Mouse (Mus musculus): ENCODE data around the gene Hes7. TPM values are rescaled to one million over a fixed set of nuclear protein-coding genes. Genes with fewer than 3 reads are reported as not detected.

Gene Hes7
- total and polyA plus RNA-seq, 2 experiments from 2014 or later = 1.9 to 2.5 TPM

- no peaks in the 10 kb centered on the region for H3K36me3 ChIP-seq (ENCODE audit: insufficient read depth, low read length)
- no peak for ATAC-seq
- H3K27me3 ChIP-seq (ENCODE audit: insufficient read depth, low read length) = no peaks in the 10 kb centered on the region
- H3K9me3 ChIP-seq (ENCODE audit: low read length) = no peaks in the 10 kb centered on the region
- no peak for TF ChIP-seq CTCF (IDR thresholded peaks at IDR 0.05; ENCODE audit: low read depth)
- H3K4me1 ChIP-seq (ENCODE audit: insufficient read depth, low read length) = no peaks in the 10 kb centered on the region
- no peak overlapping the region for H3K4me3 ChIP-seq (ENCODE audit: low read length)
- WGBS = 74% methylated on average over 5 of the region's 5 CpGs
- no peak overlapping the region for H3K27ac ChIP-seq
- no peak for DNase-seq (ENCODE audit: low spot score)
- no peak overlapping the region for H3K9ac ChIP-seq (replicated peaks; ENCODE audit: low read length)
- no peak overlapping the region for H3K4me2 ChIP-seq (ENCODE audit: low read depth, low read length)
These were observed 41.3 kb upstream of the Hes7 start for GRCm38 (mm10) chr11:69078805-69079438.

GRCm38 (mm10) chr11:69080102-69080854, 39.9 kb upstream of the Hes7 start:
- Histone ChIP-seq H3K36me3 (ENCODE audit: insufficient read depth, low read length) (no peaks in the 10 kb centered on the region), H3K27me3 (ENCODE audit: insufficient read depth, low read length) (no peaks in the 10 kb centered on the region), H3K4me2 (ENCODE audit: low read depth, low read length) (no peak overlapping the region), H3K4me1 (ENCODE audit: insufficient read depth, low read length) (no peaks in the 10 kb centered on the region), H3K27ac (no peak overlapping the region), H3K9ac (replicated peaks; ENCODE audit: low read length) (no peak overlapping the region), H3K9me3 (ENCODE audit: low read length) (no peaks in the 10 kb centered on the region), H3K4me3 (ENCODE audit: low read length) (no peak overlapping the region)
- ATAC-seq (no peak), DNase-seq (ENCODE audit: low spot score) (no peak)
- 84% methylated on average over 15 of the region's 15 CpGs for WGBS
- TF ChIP-seq CTCF (IDR thresholded peaks at IDR 0.05; ENCODE audit: low read depth) = no peak

GRCm38 (mm10) chr11:69080855-69081222, 39.4 kb upstream of the Hes7 start:
- H3K4me1 ChIP-seq (ENCODE audit: insufficient read depth, low read length) = no peaks in the 10 kb centered on the region
- no peak overlapping the region for H3K9ac ChIP-seq (replicated peaks; ENCODE audit: low read length)
- no peak for ATAC-seq
- no peak for TF ChIP-seq CTCF (IDR thresholded peaks at IDR 0.05; ENCODE audit: low read depth)
- no peak overlapping the region for H3K4me2 ChIP-seq (ENCODE audit: low read depth, low read length)
- no peaks in the 10 kb centered on the region for H3K27me3 ChIP-seq (ENCODE audit: insufficient read depth, low read length)
- WGBS = 86% methylated on average over 8 of the region's 8 CpGs
- no peak overlapping the region for H3K4me3 ChIP-seq (ENCODE audit: low read length)
- H3K27ac ChIP-seq = no peak overlapping the region
- H3K36me3 ChIP-seq (ENCODE audit: insufficient read depth, low read length) = no peaks in the 10 kb centered on the region
- H3K9me3 ChIP-seq (ENCODE audit: low read length) = no peaks in the 10 kb centered on the region
- DNase-seq (ENCODE audit: low spot score) = no peak

- Histone ChIP-seq H3K4me2 (ENCODE audit: low read depth, low read length) (no peak overlapping the region), H3K4me3 (ENCODE audit: low read length) (no peak overlapping the region), H3K9me3 (ENCODE audit: low read length) (no peaks in the 10 kb centered on the region), H3K4me1 (ENCODE audit: insufficient read depth, low read length) (no peaks in the 10 kb centered on the region), H3K27ac (no peak overlapping the region), H3K27me3 (ENCODE audit: insufficient read depth, low read length) (no peaks in the 10 kb centered on the region), H3K9ac (replicated peaks; ENCODE audit: low read length) (no peak overlapping the region), H3K36me3 (ENCODE audit: insufficient read depth, low read length) (no peaks in the 10 kb centered on the region)
- ATAC-seq = no peak
- no peak for DNase-seq (ENCODE audit: low spot score)
- no peak for TF ChIP-seq CTCF (IDR thresholded peaks at IDR 0.05; ENCODE audit: low read depth)
- 86% methylated on average over 7 of the region's 7 CpGs for WGBS
These were observed 38.6 kb upstream of the Hes7 start for GRCm38 (mm10) chr11:69081613-69082012.

GRCm38 (mm10) chr11:69085608-69086007, 34.6 kb upstream of the Hes7 start:
- H3K4me1 ChIP-seq (ENCODE audit: insufficient read depth, low read length) = peaks cover 13% of the 10 kb centered on the region
- ATAC-seq (no peak), DNase-seq (ENCODE audit: low spot score) (no peak)
- H3K27me3 ChIP-seq (ENCODE audit: insufficient read depth, low read length) = no peaks in the 10 kb centered on the region
- H3K9ac ChIP-seq (replicated peaks; ENCODE audit: low read length) = no peak overlapping the region
- H3K27ac ChIP-seq = no peak overlapping the region
- no peak for TF ChIP-seq CTCF (IDR thresholded peaks at IDR 0.05; ENCODE audit: low read depth)
- H3K9me3 ChIP-seq (ENCODE audit: low read length) = no peaks in the 10 kb centered on the region
- no peak overlapping the region for H3K4me3 ChIP-seq (ENCODE audit: low read length)
- H3K36me3 ChIP-seq (ENCODE audit: insufficient read depth, low read length) = 0 out of 2 replicates have a peak, but pooled peaks cover 6% of the 10 kb centered on the region
- no peak overlapping the region for H3K4me2 ChIP-seq (ENCODE audit: low read depth, low read length)
- 73% methylated on average over 6 of the region's 6 CpGs for WGBS

GRCm38 (mm10) chr11:69086390-69086789, 33.8 kb upstream of the Hes7 start:
- H3K4me2 ChIP-seq (ENCODE audit: low read depth, low read length) = no peak overlapping the region
- H3K27me3 ChIP-seq (ENCODE audit: insufficient read depth, low read length) = no peaks in the 10 kb centered on the region
- no peak for ATAC-seq
- no peak overlapping the region for H3K27ac ChIP-seq
- 75% methylated on average over 6 of the region's 6 CpGs for WGBS
- no peak overlapping the region for H3K9ac ChIP-seq (replicated peaks; ENCODE audit: low read length)
- no peak for TF ChIP-seq CTCF (IDR thresholded peaks at IDR 0.05; ENCODE audit: low read depth)
- H3K4me1 ChIP-seq (ENCODE audit: insufficient read depth, low read length) = peaks cover 13% of the 10 kb centered on the region
- peaks cover 6% of the 10 kb centered on the region; the same call in 1 of the 2 replicates for H3K36me3 ChIP-seq (ENCODE audit: insufficient read depth, low read length)
- no peaks in the 10 kb centered on the region for H3K9me3 ChIP-seq (ENCODE audit: low read length)
- no peak overlapping the region for H3K4me3 ChIP-seq (ENCODE audit: low read length)
- no peak for DNase-seq (ENCODE audit: low spot score)

- TF ChIP-seq CTCF (IDR thresholded peaks at IDR 0.05; ENCODE audit: low read depth) = no peak
- ATAC-seq (no peak), DNase-seq (ENCODE audit: low spot score) (no peak)
- no peak overlapping the region for H3K4me2 ChIP-seq (ENCODE audit: low read depth, low read length)
- no peaks in the 10 kb centered on the region for H3K27me3 ChIP-seq (ENCODE audit: insufficient read depth, low read length)
- peaks cover 6% of the 10 kb centered on the region; the same call in 1 of the 2 replicates for H3K36me3 ChIP-seq (ENCODE audit: insufficient read depth, low read length)
- H3K4me1 ChIP-seq (ENCODE audit: insufficient read depth, low read length) = peaks cover 13% of the 10 kb centered on the region
- H3K4me3 ChIP-seq (ENCODE audit: low read length) = no peak overlapping the region
- no peak overlapping the region; the same call in 1 of the 2 replicates for H3K27ac ChIP-seq
- 41% methylated on average over 4 of the region's 4 CpGs for WGBS
- H3K9ac ChIP-seq (replicated peaks; ENCODE audit: low read length) = no peak overlapping the region
- H3K9me3 ChIP-seq (ENCODE audit: low read length) = no peaks in the 10 kb centered on the region
These were observed 33.1 kb upstream of the Hes7 start for GRCm38 (mm10) chr11:69087082-69087481.
